Mouse (Mus musculus) induced T-regulatory cell, adult 2 months (primary cell): ENCODE data around the gene Plxdc2.

Experiments
- DNase-seq: peaks from one replicate; pipeline ENCODE4 v3.0.0-alpha.2; 2012; ENCODE audit warnings: low read depth

The Plxdc2 gene

GRCm38 (mm10) chr2:16571169-16571751 lies 215.2 kb downstream of the Plxdc2 start:
- no peak for DNase-seq

GRCm38 (mm10) chr2:16576566-16576965 lies 220.5 kb downstream of the Plxdc2 start:
- no peak for DNase-seq

GRCm38 (mm10) chr2:16578153-16578552 lies 222.0 kb downstream of the Plxdc2 start:
- no peak for DNase-seq

GRCm38 (mm10) chr2:16588546-16588945 lies 232.4 kb downstream of the Plxdc2 start:
- DNase-seq = no peak

GRCm38 (mm10) chr2:16595451-16595850 lies 239.3 kb downstream of the Plxdc2 start:
- DNase-seq = no peak

GRCm38 (mm10) chr2:16598231-16598630 lies 242.1 kb downstream of the Plxdc2 start:
- no peak for DNase-seq

GRCm38 (mm10) chr2:16604291-16604690 lies 248.2 kb downstream of the Plxdc2 start:
- DNase-seq = no peak

GRCm38 (mm10) chr2:16607792-16608586 lies 251.9 kb downstream of the Plxdc2 start:
- no peak for DNase-seq

GRCm38 (mm10) chr2:16642061-16642460 lies 286.0 kb downstream of the Plxdc2 start:
- DNase-seq = no peak

- DNase-seq = no peak
Observed at GRCm38 (mm10) chr2:16651713-16652112, 295.6 kb downstream of the Plxdc2 start.

GRCm38 (mm10) chr2:16664516-16664915 lies 308.4 kb downstream of the Plxdc2 start:
- DNase-seq = no peak

GRCm38 (mm10) chr2:16668391-16668790 lies 312.3 kb downstream of the Plxdc2 start:
- DNase-seq = no peak

- DNase-seq = no peak
Observed at GRCm38 (mm10) chr2:16682905-16683304, 326.8 kb downstream of the Plxdc2 start.

GRCm38 (mm10) chr2:16683739-16684138 lies 327.6 kb downstream of the Plxdc2 start:
- DNase-seq = no peak

GRCm38 (mm10) chr2:16684529-16684928 lies 328.4 kb downstream of the Plxdc2 start:
- no peak for DNase-seq

- no peak for DNase-seq
Observed at GRCm38 (mm10) chr2:16696390-16696789, 340.3 kb downstream of the Plxdc2 start.

- DNase-seq = no peak
Observed at GRCm38 (mm10) chr2:16697181-16697580, 341.1 kb downstream of the Plxdc2 start.

GRCm38 (mm10) chr2:16706227-16706626 lies 350.1 kb downstream of the Plxdc2 start:
- DNase-seq = peak; percentile 38

- no peak for DNase-seq
Observed at GRCm38 (mm10) chr2:16709885-16710284, 353.8 kb downstream of the Plxdc2 start.

- no peak for DNase-seq
Observed at GRCm38 (mm10) chr2:16731033-16731432, 374.9 kb downstream of the Plxdc2 start.

- DNase-seq = no peak
Observed at GRCm38 (mm10) chr2:16734381-16734780, 378.3 kb downstream of the Plxdc2 start.

GRCm38 (mm10) chr2:16738241-16738640 lies 382.1 kb downstream of the Plxdc2 start:
- DNase-seq = no peak

GRCm38 (mm10) chr2:16741813-16742212 lies 385.7 kb downstream of the Plxdc2 start:
- no peak for DNase-seq

- no peak for DNase-seq
Observed at GRCm38 (mm10) chr2:16743568-16743967, 387.5 kb downstream of the Plxdc2 start.
